Mouse (Mus musculus) lung, adult 2 months (tissue): ENCODE results near the gene Bpnt1.

Experiments
- CTCF ChIP-seq: fragments of 200-500 bp; IDR thresholded peaks from 2 replicates; pipeline ENCODE4 v1.5.1; 2011; ENCODE audit warnings: mild to moderate bottlenecking, low read length, control low read depth; ENCODE audit not compliant: insufficient read depth
- POLR2A ChIP-seq: fragments of 200-500 bp; IDR thresholded peaks from 2 replicates; pipeline ENCODE4 v1.6.1; 2011; ENCODE audit warnings: low read depth, mild to moderate bottlenecking, control low read depth, low read length, borderline replicate concordance; ENCODE audit errors: extremely low read depth

DNA sequence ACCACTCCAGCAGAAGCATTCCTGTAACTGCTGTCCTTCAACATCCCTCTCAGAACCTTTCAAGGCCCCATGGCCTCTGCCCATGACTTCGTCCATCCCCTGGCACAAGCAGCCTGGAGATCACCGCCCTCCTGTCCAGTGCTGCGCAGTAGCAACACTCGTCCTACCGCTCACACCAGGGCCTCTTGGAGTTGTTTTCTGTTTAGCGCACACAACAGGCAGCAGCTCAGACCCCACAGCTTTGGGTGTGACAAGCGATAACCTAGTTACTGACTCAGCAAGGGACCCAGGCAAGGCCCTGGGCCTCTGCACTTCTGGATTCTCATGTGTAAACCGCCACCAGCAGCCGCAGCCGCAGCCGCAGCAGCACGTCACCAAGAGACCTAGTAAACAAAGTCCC lies 25.1 kb upstream of the Bpnt1 start:
- TF ChIP-seq POLR2A (no peak), CTCF (no peak)
